Mouse (Mus musculus): ENCODE measurements around the gene Hoxa6. TPM values are rescaled to one million over a fixed set of nuclear protein-coding genes. Genes with fewer than 3 reads are reported as not detected.
A peak's percentile ranks its signal among the peaks of the same experiment; 100 is the strongest.

The Hoxa6 gene
- polyA plus RNA-seq (2015; fragmentation: Nextera tagmentation; extraction: Ambion mirVana) = not detected in 2 replicates

GRCm38 (mm10) chr6:52208072-52208867 lies at the start of gene Hoxa6:
TSS of gene Hoxa6 (minus strand) at chr6:52208722.
- peaks cover 20% of the 10 kb centered on the region for H3K4me1 ChIP-seq
- ATAC-seq = no peak

GRCm38 (mm10) chr6:52256956-52257355 lies 48.4 kb upstream of the Hoxa6 start:
- Histone ChIP-seq H3K4me1 (peaks cover 13% of the 10 kb centered on the region; the same call in 1 of the 2 replicates), H3K4me3 (no peak overlapping the region), H3K27me3 (peaks cover 96% of the 10 kb centered on the region), H3K9ac (no peak overlapping the region), H3K9me3 (replicated peaks) (no peaks in the 10 kb centered on the region), H3K36me3 (ENCODE audit: poor library complexity, severe bottlenecking) (no peaks in the 10 kb centered on the region), H3K4me2 (no peak overlapping the region), H3K27ac (no peak overlapping the region)
- 0 out of 2 replicates have a peak, but pooled peaks have one; percentile 19 for ATAC-seq
- 0% methylated on average over 6 of the region's 6 CpGs for WGBS

More at GRCm38 (mm10) chr6:52208072-52208867, at the start of gene Hoxa6:
- WGBS = 1% methylated on average over 47 of the region's 47 CpGs
- no peaks in the 10 kb centered on the region for H3K9me3 ChIP-seq (replicated peaks)
- peaks cover 100% of the 10 kb centered on the region for H3K27me3 ChIP-seq
- H3K9ac ChIP-seq = no peak within 1 kb of the TSS
- H3K36me3 ChIP-seq (ENCODE audit: poor library complexity, severe bottlenecking) = no peaks in the 10 kb centered on the region
- 0 out of 2 replicates have a peak within 1 kb of the TSS, but pooled peaks have one; percentile 13 for H3K4me2 ChIP-seq
- H3K27ac ChIP-seq = no peak within 1 kb of the TSS
- H3K4me3 ChIP-seq = no peak within 1 kb of the TSS

- WGBS = under 1% methylated on average over 59 of the region's 59 CpGs
- Histone ChIP-seq H3K27ac (no peak overlapping the region), H3K27me3 (peaks cover 98% of the 10 kb centered on the region), H3K9ac (no peak overlapping the region), H3K4me2 (peak overlapping the region; percentile 13; the same call in 1 of the 2 replicates), H3K9me3 (replicated peaks) (no peaks in the 10 kb centered on the region), H3K36me3 (ENCODE audit: poor library complexity, severe bottlenecking) (no peaks in the 10 kb centered on the region), H3K4me1 (0 out of 2 replicates have a peak, but pooled peaks cover 3% of the 10 kb centered on the region), H3K4me3 (peak overlapping the region; percentile 19; the same call in 1 of the 2 replicates)
- ATAC-seq = no peak
These were observed 45.3 kb upstream of the Hoxa6 start for GRCm38 (mm10) chr6:52253511-52254500.

- no peak overlapping the region for H3K4me2 ChIP-seq
- WGBS = under 1% methylated on average over 35 of the region's 35 CpGs
- ATAC-seq = no peak
- no peaks in the 10 kb centered on the region for H3K36me3 ChIP-seq (ENCODE audit: poor library complexity, severe bottlenecking)
- no peak overlapping the region; the same call in 1 of the 2 replicates for H3K4me3 ChIP-seq
- H3K9me3 ChIP-seq (replicated peaks) = no peaks in the 10 kb centered on the region
- peaks cover 98% of the 10 kb centered on the region for H3K27me3 ChIP-seq
- H3K27ac ChIP-seq = no peak overlapping the region
- H3K9ac ChIP-seq = no peak overlapping the region
- 0 out of 2 replicates have a peak, but pooled peaks cover 3% of the 10 kb centered on the region for H3K4me1 ChIP-seq
These were observed 44.4 kb upstream of the Hoxa6 start for GRCm38 (mm10) chr6:52252775-52253376.

- Histone ChIP-seq H3K9ac (no peak overlapping the region), H3K27ac (no peak overlapping the region), H3K36me3 (ENCODE audit: poor library complexity, severe bottlenecking) (no peaks in the 10 kb centered on the region), H3K9me3 (replicated peaks) (no peaks in the 10 kb centered on the region), H3K4me2 (no peak overlapping the region), H3K4me1 (0 out of 2 replicates have a peak, but pooled peaks cover 3% of the 10 kb centered on the region), H3K27me3 (peaks cover 99% of the 10 kb centered on the region), H3K4me3 (no peak overlapping the region)
- under 1% methylated on average over 24 of the region's 24 CpGs for WGBS
- no peak for ATAC-seq
These were observed 43.7 kb upstream of the Hoxa6 start for GRCm38 (mm10) chr6:52252016-52252774.

- WGBS = 14% methylated on average over 7 of the region's 7 CpGs
- no peak overlapping the region for H3K9ac ChIP-seq
- H3K27me3 ChIP-seq = peaks cover 99% of the 10 kb centered on the region
- 0 out of 2 replicates have a peak, but pooled peaks cover 3% of the 10 kb centered on the region for H3K4me1 ChIP-seq
- H3K4me3 ChIP-seq = no peak overlapping the region
- H3K36me3 ChIP-seq (ENCODE audit: poor library complexity, severe bottlenecking) = no peaks in the 10 kb centered on the region
- no peaks in the 10 kb centered on the region for H3K9me3 ChIP-seq (replicated peaks)
- H3K27ac ChIP-seq = no peak overlapping the region
- H3K4me2 ChIP-seq = no peak overlapping the region
- ATAC-seq = no peak
These were observed 42.8 kb upstream of the Hoxa6 start for GRCm38 (mm10) chr6:52251177-52251879.

- H3K4me2 ChIP-seq = no peak overlapping the region
- no peak overlapping the region for H3K4me3 ChIP-seq
- 0 out of 2 replicates have a peak, but pooled peaks cover 3% of the 10 kb centered on the region for H3K4me1 ChIP-seq
- H3K36me3 ChIP-seq (ENCODE audit: poor library complexity, severe bottlenecking) = no peaks in the 10 kb centered on the region
- no peak for ATAC-seq
- no peak overlapping the region for H3K9ac ChIP-seq
- no peaks in the 10 kb centered on the region for H3K9me3 ChIP-seq (replicated peaks)
- no peak overlapping the region for H3K27ac ChIP-seq
- WGBS = 0% methylated on average over 4 of the region's 4 CpGs
- H3K27me3 ChIP-seq = peaks cover 99% of the 10 kb centered on the region
These were observed 41.3 kb upstream of the Hoxa6 start for GRCm38 (mm10) chr6:52249826-52250225.

GRCm38 (mm10) chr6:52249415-52249738 lies 40.9 kb upstream of the Hoxa6 start:
- no peaks in the 10 kb centered on the region for H3K36me3 ChIP-seq (ENCODE audit: poor library complexity, severe bottlenecking)
- no peak for ATAC-seq
- H3K9ac ChIP-seq = no peak overlapping the region
- peaks cover 100% of the 10 kb centered on the region for H3K27me3 ChIP-seq
- WGBS = under 1% methylated on average over 16 of the region's 16 CpGs
- no peak overlapping the region for H3K4me2 ChIP-seq
- H3K27ac ChIP-seq = no peak overlapping the region
- no peak overlapping the region for H3K4me3 ChIP-seq
- H3K4me1 ChIP-seq = 0 out of 2 replicates have a peak, but pooled peaks cover 3% of the 10 kb centered on the region
- no peaks in the 10 kb centered on the region for H3K9me3 ChIP-seq (replicated peaks)

- Histone ChIP-seq H3K9me3 (replicated peaks) (no peaks in the 10 kb centered on the region), H3K27ac (no peak overlapping the region), H3K9ac (no peak overlapping the region), H3K4me2 (no peak overlapping the region), H3K36me3 (ENCODE audit: poor library complexity, severe bottlenecking) (no peaks in the 10 kb centered on the region), H3K4me1 (0 out of 2 replicates have a peak, but pooled peaks cover 3% of the 10 kb centered on the region), H3K27me3 (peaks cover 100% of the 10 kb centered on the region), H3K4me3 (no peak overlapping the region)
- WGBS = 1% methylated on average over 27 of the region's 27 CpGs
- no peak for ATAC-seq
These were observed 40.3 kb upstream of the Hoxa6 start for GRCm38 (mm10) chr6:52248638-52249414.
